Mouse (Mus musculus) intestine, embryonic 15.5 days (tissue): ENCODE data around the gene Cd247. TPM values are rescaled to one million over a fixed set of nuclear protein-coding genes. Genes with fewer than 3 reads are reported as not detected.

Source experiments
- ATAC-seq: fragments of 200-750 bp; cut with Nextera tagmentation; 2 replicates; pipeline ENCODE4 v1.8.0; 2017; ENCODE audit warnings: moderate TSS enrichment, moderate library complexity
- H3K27ac ChIP-seq: fragments of 300-500 bp; sonication (generic); 2 replicates; pipeline ENCODE4 v1.5.1; 2015; ENCODE audit warnings: mild to moderate bottlenecking, inconsistent platforms
- H3K27me3 ChIP-seq: fragments of 300-500 bp; sonication (generic); replicated peaks from 2 replicates; pipeline ENCODE4 v1.6.1; 2015; ENCODE audit warnings: inconsistent platforms
- H3K36me3 ChIP-seq: fragments of 300-500 bp; sonication (generic); 2 replicates; pipeline ENCODE4 v1.6.1; 2015; ENCODE audit warnings: inconsistent platforms
- H3K4me1 ChIP-seq: fragments of 300-500 bp; sonication (generic); replicated peaks from 2 replicates; pipeline ENCODE4 v1.6.1; 2015; ENCODE audit warnings: inconsistent platforms
- H3K4me2 ChIP-seq: fragments of 300-500 bp; sonication (generic); replicated peaks from 2 replicates; pipeline ENCODE4 v1.6.1; 2015; ENCODE audit warnings: mild to moderate bottlenecking, inconsistent platforms
- H3K4me3 ChIP-seq: fragments of 300-500 bp; sonication (generic); replicated peaks from 2 replicates; pipeline ENCODE4 v1.5.1; 2015; ENCODE audit warnings: inconsistent platforms
- H3K9ac ChIP-seq: fragments of 300-500 bp; sonication (generic); 2 replicates; pipeline ENCODE4 v1.6.1; 2015; ENCODE audit warnings: inconsistent platforms
- H3K9me3 ChIP-seq: fragments of 300-500 bp; sonication (generic); 2 replicates; pipeline ENCODE4 v1.6.1; 2016; ENCODE audit warnings: inconsistent platforms
- WGBS: fragments of 180-500 bp; shearing (Covaris S2); methylation state at CpG from one replicate; pipeline ENCODE4 v1.1.7; 2015; 5-methylcytosine and 5-hydroxymethylcytosine counted together
- polyA plus RNA-seq: library from polyadenylated mRNA; unstranded; fragments of >200 nt; fragmentation: Nextera tagmentation; extraction: Ambion mirVana; gene quantifications from 2 replicates; pipeline ENCODE4 v1.2.1, GENCODE M21; 2015

The Cd247 gene
- polyA plus RNA-seq, 1 experiment from 2014 or later: 0.33 TPM

DNA sequence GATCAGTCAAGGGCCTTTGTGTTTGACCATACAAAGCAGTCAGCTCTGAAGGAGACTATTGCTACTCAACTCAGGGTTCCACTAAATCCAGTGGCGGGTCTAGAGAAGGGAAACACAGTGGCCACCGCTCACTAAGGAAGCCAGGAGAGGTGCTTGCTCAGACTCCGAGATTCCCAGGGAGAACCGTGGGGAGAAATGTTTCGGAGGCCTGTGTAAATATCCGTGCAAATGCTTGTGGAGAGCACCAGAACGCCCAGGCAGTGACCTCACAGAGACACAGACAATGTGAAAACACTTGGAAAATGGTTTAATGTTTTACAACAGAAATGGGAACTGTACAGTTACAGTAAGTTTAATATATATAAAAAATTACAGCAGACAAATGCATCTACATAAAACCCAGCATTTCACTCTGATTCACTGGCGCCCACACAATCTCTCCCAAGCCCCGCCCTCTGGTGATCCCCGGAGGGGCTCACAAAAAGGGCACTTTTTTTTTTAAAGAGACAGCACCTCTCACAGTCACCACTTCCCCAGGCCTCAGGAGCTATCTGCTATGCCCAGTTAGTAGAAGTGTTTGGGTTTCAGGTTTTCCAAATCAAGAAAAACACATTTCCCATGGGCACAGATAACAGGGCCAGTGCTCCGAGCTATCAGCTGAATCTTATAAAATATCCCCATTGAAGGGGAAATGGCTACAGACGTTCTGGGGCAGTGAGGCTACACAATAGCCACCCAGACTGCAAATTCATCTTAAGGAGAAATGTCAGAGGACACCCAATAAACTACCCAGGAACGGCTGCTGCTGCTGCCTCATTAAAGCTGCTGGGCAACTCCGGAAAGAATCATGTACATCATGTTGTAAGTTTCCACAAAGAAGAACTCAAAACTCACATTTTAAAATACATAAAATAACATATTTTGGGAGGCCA is 76.6 kb downstream of the Cd247 start:
- WGBS: 37% methylated on average over 14 of the region's 14 CpGs
- no peak overlapping the region for H3K9ac ChIP-seq
- no peaks in the 10 kb centered on the region for H3K36me3 ChIP-seq
- H3K27me3 ChIP-seq: no peaks in the 10 kb centered on the region
- no peak overlapping the region for H3K27ac ChIP-seq
- peak; percentile 63; the same call in 1 of the 2 replicates for ATAC-seq
- no peak overlapping the region for H3K4me2 ChIP-seq
- H3K4me3 ChIP-seq: no peak overlapping the region
- 0 out of 2 replicates have a peak, but pooled peaks cover 4% of the 10 kb centered on the region for H3K4me1 ChIP-seq
- no peaks in the 10 kb centered on the region for H3K9me3 ChIP-seq

DNA sequence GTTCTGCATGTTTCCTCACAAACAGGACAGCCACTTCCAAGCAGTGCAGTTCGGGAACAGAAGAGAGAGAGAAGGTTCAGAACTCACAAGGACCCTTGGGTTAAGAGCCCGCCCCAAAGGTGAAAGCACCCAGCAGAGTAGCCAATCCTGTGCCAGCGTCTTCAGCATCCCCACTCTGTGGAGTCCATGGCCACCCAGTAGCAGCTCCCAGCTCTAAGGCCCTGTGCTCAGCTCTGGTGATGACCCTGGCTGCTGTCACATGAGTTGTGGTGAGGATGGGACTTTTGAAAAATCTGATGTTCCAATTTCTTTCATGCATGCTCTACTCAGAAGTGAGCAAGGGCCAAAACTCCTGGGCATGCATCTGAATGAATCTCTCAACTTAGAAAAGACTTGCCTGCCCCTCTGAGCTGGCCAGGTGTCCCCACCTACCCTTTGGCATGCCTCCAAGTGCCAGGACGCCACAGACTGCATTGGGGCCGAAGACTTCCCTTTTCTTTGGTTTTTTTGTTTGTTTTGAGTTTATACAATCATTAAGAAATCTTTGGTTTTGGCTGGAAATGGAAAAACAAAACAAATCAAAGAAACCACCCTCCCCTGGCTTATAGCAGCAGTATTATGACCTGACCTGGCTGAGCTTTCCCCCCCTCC is 78.3 kb downstream of the Cd247 start:
- Histone ChIP-seq H3K36me3 (no peaks in the 10 kb centered on the region), H3K27me3 (no peaks in the 10 kb centered on the region), H3K9ac (no peak overlapping the region), H3K27ac (no peak overlapping the region), H3K4me2 (no peak overlapping the region), H3K4me1 (0 out of 2 replicates have a peak, but pooled peaks cover 4% of the 10 kb centered on the region), H3K4me3 (no peak overlapping the region), H3K9me3 (no peaks in the 10 kb centered on the region)
- WGBS: 72% methylated on average over 5 of the region's 5 CpGs
- ATAC-seq: no peak

DNA sequence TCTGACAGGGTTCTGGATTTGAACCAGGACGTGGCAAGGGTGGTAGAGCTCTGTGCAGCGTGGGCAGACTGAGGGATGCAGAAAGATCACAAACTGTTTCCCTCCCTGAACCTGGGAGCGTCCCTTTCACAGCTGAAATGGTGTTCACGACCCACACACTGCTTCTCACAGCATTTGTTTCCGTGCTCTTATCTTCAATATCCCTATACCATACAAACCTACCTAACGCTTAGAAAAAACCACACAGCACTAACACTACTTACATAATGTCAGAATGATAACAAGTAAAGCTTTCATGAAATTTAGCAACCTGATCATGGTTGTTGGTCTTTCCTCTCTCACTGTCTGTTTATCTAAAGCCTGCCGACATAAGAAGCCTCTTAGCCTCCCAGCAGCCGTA is 80.2 kb downstream of the Cd247 start:
- Histone ChIP-seq H3K9me3 (no peaks in the 10 kb centered on the region), H3K36me3 (no peaks in the 10 kb centered on the region), H3K27me3 (no peaks in the 10 kb centered on the region), H3K9ac (no peak overlapping the region), H3K4me3 (no peak overlapping the region), H3K4me2 (no peak overlapping the region), H3K4me1 (0 out of 2 replicates have a peak, but pooled peaks cover 4% of the 10 kb centered on the region), H3K27ac (no peak overlapping the region)
- 75% methylated on average over 8 of the region's 8 CpGs for WGBS
- ATAC-seq: no peak

GRCm38 (mm10) chr1:165874645-165875044 is 86.2 kb downstream of the Cd247 start:
- Histone ChIP-seq H3K36me3 (0 out of 2 replicates have a peak, but pooled peaks cover 7% of the 10 kb centered on the region), H3K9ac (no peak overlapping the region), H3K4me3 (no peak overlapping the region), H3K27ac (no peak overlapping the region), H3K4me1 (no peaks in the 10 kb centered on the region), H3K27me3 (no peaks in the 10 kb centered on the region), H3K9me3 (no peaks in the 10 kb centered on the region), H3K4me2 (no peak overlapping the region)
- WGBS: 49% methylated on average over 8 of the region's 8 CpGs
- ATAC-seq: peak; percentile 63; the same call in 1 of the 2 replicates

- Histone ChIP-seq H3K9ac (no peak overlapping the region), H3K4me2 (no peak overlapping the region), H3K9me3 (no peaks in the 10 kb centered on the region), H3K27me3 (no peaks in the 10 kb centered on the region), H3K27ac (no peak overlapping the region), H3K4me3 (no peak overlapping the region), H3K4me1 (no peaks in the 10 kb centered on the region), H3K36me3 (0 out of 2 replicates have a peak, but pooled peaks cover 7% of the 10 kb centered on the region)
- WGBS: 82% methylated on average over 6 of the region's 6 CpGs
- no peak for ATAC-seq
Measured at GRCm38 (mm10) chr1:165875520-165876284, 87.2 kb downstream of the Cd247 start.

DNA sequence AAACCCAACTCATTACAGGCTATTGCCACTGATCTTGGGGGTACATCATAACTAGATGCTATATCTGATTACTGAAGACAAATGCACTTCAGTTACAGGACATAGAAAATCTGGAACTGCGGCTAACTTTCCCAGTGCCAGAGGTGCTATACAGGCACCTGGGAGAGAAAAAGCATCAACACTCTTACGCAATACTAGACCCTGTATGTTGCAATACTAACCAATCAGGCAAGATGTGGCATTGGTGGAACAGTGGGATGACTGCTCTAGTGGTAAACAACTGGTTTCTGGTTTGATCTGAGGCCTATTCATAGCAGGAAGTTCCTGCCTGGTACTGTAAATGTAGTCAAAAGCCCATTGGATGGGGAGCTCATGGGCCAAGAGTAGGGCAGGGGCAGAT is 90.3 kb downstream of the Cd247 start:
- Histone ChIP-seq H3K4me2 (no peak overlapping the region), H3K4me1 (no peaks in the 10 kb centered on the region), H3K36me3 (0 out of 2 replicates have a peak, but pooled peaks cover 7% of the 10 kb centered on the region), H3K27me3 (no peaks in the 10 kb centered on the region), H3K9ac (no peak overlapping the region), H3K4me3 (no peak overlapping the region), H3K27ac (no peak overlapping the region), H3K9me3 (no peaks in the 10 kb centered on the region)
- no peak for ATAC-seq
- WGBS: 97% methylated on average over 2 of the region's 2 CpGs

- Histone ChIP-seq H3K27ac (no peak overlapping the region), H3K27me3 (no peaks in the 10 kb centered on the region), H3K9ac (no peak overlapping the region), H3K36me3 (0 out of 2 replicates have a peak, but pooled peaks cover 4% of the 10 kb centered on the region), H3K4me1 (no peaks in the 10 kb centered on the region), H3K9me3 (no peaks in the 10 kb centered on the region), H3K4me2 (no peak overlapping the region), H3K4me3 (no peak overlapping the region)
- ATAC-seq: no peak
- WGBS: 78% methylated on average over 8 of the region's 8 CpGs
Measured at GRCm38 (mm10) chr1:165882146-165882900, 93.8 kb downstream of the Cd247 start.

GRCm38 (mm10) chr1:165891686-165892085 is 103.2 kb downstream of the Cd247 start:
- H3K4me3 ChIP-seq: no peak overlapping the region
- no peak overlapping the region for H3K27ac ChIP-seq
- H3K9ac ChIP-seq: no peak overlapping the region
- WGBS: 87% methylated on average over 2 of the region's 2 CpGs
- H3K9me3 ChIP-seq: no peaks in the 10 kb centered on the region
- no peaks in the 10 kb centered on the region for H3K4me1 ChIP-seq
- no peak for ATAC-seq
- no peaks in the 10 kb centered on the region for H3K27me3 ChIP-seq
- peaks cover 12% of the 10 kb centered on the region; the same call in 1 of the 2 replicates for H3K36me3 ChIP-seq
- H3K4me2 ChIP-seq: no peak overlapping the region

- no peaks in the 10 kb centered on the region; the same call in 1 of the 2 replicates for H3K36me3 ChIP-seq
Measured at GRCm38 (mm10) chr1:165903596-165903995, 115.1 kb downstream of the Cd247 start.

DNA sequence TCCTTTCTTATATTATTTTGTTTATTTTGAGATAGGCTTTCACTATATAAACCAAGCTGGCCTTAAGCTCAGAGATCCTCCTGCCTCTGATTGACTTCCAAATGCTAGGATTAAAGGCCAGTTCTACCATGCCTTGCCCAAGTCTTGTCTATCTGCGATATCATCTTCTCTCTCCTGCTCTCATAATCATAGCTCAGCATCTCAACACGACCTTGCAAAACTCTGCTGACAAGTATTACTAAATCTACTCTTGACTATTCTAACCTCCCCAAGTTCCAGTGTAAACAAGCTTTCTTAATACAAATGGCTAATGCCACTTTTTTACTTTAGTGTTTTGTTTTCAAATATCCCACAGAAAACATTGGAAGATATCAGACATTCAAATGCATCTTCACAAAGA is 119.7 kb downstream of the Cd247 start:
- Histone ChIP-seq H3K4me3 (no peak overlapping the region), H3K4me2 (no peak overlapping the region), H3K9ac (no peak overlapping the region), H3K9me3 (no peaks in the 10 kb centered on the region), H3K4me1 (no peaks in the 10 kb centered on the region), H3K27me3 (no peaks in the 10 kb centered on the region), H3K27ac (no peak overlapping the region), H3K36me3 (peaks cover 2% of the 10 kb centered on the region)
- no peak for ATAC-seq
- WGBS: 84% methylated on average over 2 of the region's 2 CpGs

More at GRCm38 (mm10) chr1:165903596-165903995, 115.1 kb downstream of the Cd247 start:
- H3K27ac ChIP-seq: no peak overlapping the region
- H3K9ac ChIP-seq: no peak overlapping the region
- no peak overlapping the region for H3K4me2 ChIP-seq
- ATAC-seq: no peak
- H3K27me3 ChIP-seq: no peaks in the 10 kb centered on the region
- 89% methylated on average over 1 of the region's 1 CpGs for WGBS
- H3K4me1 ChIP-seq: no peaks in the 10 kb centered on the region
- no peaks in the 10 kb centered on the region for H3K9me3 ChIP-seq
- no peak overlapping the region for H3K4me3 ChIP-seq

DNA sequence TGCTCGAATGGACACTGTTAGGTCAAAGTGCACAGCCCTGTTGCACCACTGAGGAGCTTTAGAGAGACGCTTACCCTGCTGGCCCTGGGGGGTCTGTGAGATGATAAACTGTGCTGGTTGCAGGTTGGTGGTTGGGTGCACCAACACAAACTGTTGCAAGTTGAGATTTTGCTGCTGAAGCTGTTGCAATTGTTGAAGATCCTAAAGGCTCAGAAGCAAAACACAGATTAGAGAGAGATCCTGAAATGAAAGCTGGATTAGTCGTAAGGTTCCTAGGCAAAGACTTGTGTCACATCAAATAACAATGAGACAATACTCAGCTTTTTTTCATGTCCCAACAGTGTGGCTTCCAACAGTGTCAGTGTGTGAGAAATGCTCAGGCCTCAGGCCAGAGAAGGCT is 120.3 kb downstream of the Cd247 start:
- no peak overlapping the region for H3K4me3 ChIP-seq
- H3K27me3 ChIP-seq: no peaks in the 10 kb centered on the region
- no peak for ATAC-seq
- 75% methylated on average over 3 of the region's 3 CpGs for WGBS
- H3K4me2 ChIP-seq: no peak overlapping the region
- H3K27ac ChIP-seq: no peak overlapping the region
- peaks cover 2% of the 10 kb centered on the region for H3K36me3 ChIP-seq
- H3K4me1 ChIP-seq: no peaks in the 10 kb centered on the region
- H3K9me3 ChIP-seq: no peaks in the 10 kb centered on the region
- H3K9ac ChIP-seq: no peak overlapping the region
